Mouse (Mus musculus) embryonic fibroblast, embryonic 13.5 days (primary cell): Measurements from ENCODE around the gene Nfs1.

Source experiments
- CTCF ChIP-seq: IDR thresholded peaks from 2 replicates; pipeline ENCODE4 v1.5.1; 2011; ENCODE audit warnings: mild to moderate bottlenecking, control low read depth, low read length, moderate library complexity, borderline replicate concordance; ENCODE audit not compliant: insufficient read depth
- POLR2A ChIP-seq: IDR thresholded peaks from 2 replicates; pipeline ENCODE4 v1.6.1; 2011; ENCODE audit warnings: low read depth, mild to moderate bottlenecking, control low read depth, low read length, moderate library complexity

DNA sequence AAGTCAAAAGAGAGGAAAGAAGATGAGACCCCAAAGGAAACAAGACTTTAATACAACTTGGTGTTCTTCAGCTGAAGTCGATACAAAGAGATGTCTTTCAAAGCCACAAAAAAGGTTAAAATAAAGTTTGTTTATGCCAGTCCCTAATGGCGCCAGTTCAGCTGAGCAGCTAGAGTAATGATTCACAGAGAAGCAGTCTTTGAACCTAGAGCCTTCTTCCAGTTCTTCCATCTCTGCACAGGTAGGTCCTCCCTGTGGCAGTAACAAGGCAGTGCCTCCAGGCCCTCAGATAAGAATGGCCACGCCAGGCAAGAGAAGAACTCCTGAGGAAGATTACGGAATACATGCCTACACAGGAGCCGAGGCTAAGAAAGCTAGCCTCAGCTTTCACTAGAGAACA, 20.3 kb downstream of the Nfs1 start:
- no peak for TF ChIP-seq POLR2A
- no peak for TF ChIP-seq CTCF
